Mouse (Mus musculus): Measurements from ENCODE around the gene Exoc4. TPM values are rescaled to one million over a fixed set of nuclear protein-coding genes. Genes with fewer than 3 reads are reported as not detected.

The Exoc4 gene
- polyA plus RNA-seq, 1 experiment from 2014 or later = 36.1 TPM

- no peak overlapping the region for H3K9ac ChIP-seq
- H3K27ac ChIP-seq = no peak overlapping the region
- H3K9me3 ChIP-seq = no peaks in the 10 kb centered on the region
- no peaks in the 10 kb centered on the region for H3K27me3 ChIP-seq
- no peak for ATAC-seq (ENCODE audit: insufficient number of reproducible peaks, low FRiP score, low TSS enrichment, low read depth)
- no peak overlapping the region for H3K4me2 ChIP-seq
- no peaks in the 10 kb centered on the region for H3K36me3 ChIP-seq
- no peaks in the 10 kb centered on the region for H3K4me1 ChIP-seq
- 78% methylated on average over 3 of the region's 3 CpGs for WGBS
- H3K4me3 ChIP-seq = no peak overlapping the region
Measured at GRCm38 (mm10) chr6:33859049-33859448, 610.2 kb downstream of the Exoc4 start.

DNA sequence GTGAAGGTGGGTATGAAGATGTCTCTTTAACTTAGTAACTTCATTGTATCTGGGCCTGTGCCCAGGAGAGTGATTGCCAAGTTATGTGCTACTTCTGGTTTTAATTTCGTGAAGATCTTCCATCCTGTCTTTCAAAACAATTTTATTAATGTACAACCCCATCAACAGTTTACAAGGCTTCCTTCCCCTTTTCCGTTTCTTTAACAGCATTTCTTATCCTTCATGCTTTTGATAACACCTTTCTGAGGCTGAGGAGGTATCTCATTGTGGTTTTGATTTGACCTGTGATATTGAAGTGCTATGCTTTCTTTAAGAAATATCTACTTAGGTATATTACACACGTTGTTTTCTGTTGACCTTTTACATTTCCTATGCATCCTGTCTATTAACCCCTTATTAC lies 616.9 kb downstream of the Exoc4 start:
- Histone ChIP-seq H3K27me3 (no peaks in the 10 kb centered on the region), H3K9me3 (no peaks in the 10 kb centered on the region), H3K4me1 (0 out of 2 replicates have a peak, but pooled peaks cover 4% of the 10 kb centered on the region), H3K9ac (no peak overlapping the region), H3K4me3 (no peak overlapping the region), H3K27ac (no peak overlapping the region), H3K4me2 (no peak overlapping the region), H3K36me3 (no peaks in the 10 kb centered on the region)
- WGBS = 46% methylated on average over 3 of the region's 3 CpGs
- no peak for ATAC-seq (ENCODE audit: insufficient number of reproducible peaks, low FRiP score, low TSS enrichment, low read depth)

GRCm38 (mm10) chr6:33866901-33867580 lies 618.2 kb downstream of the Exoc4 start:
- Histone ChIP-seq H3K27ac (no peak overlapping the region), H3K36me3 (no peaks in the 10 kb centered on the region), H3K4me3 (no peak overlapping the region), H3K27me3 (no peaks in the 10 kb centered on the region), H3K4me2 (no peak overlapping the region), H3K4me1 (0 out of 2 replicates have a peak, but pooled peaks cover 5% of the 10 kb centered on the region), H3K9me3 (no peaks in the 10 kb centered on the region), H3K9ac (no peak overlapping the region)
- ATAC-seq (ENCODE audit: insufficient number of reproducible peaks, low FRiP score, low TSS enrichment, low read depth) = no peak
- whole genome bisulfite sequencing = 83% methylated on average over 3 of the region's 3 CpGs

GRCm38 (mm10) chr6:33869251-33869650 lies 620.4 kb downstream of the Exoc4 start:
- no peak overlapping the region for H3K4me3 ChIP-seq
- 0 out of 2 replicates have a peak, but pooled peaks cover 5% of the 10 kb centered on the region for H3K4me1 ChIP-seq
- no peaks in the 10 kb centered on the region for H3K36me3 ChIP-seq
- H3K27me3 ChIP-seq = no peaks in the 10 kb centered on the region
- no peak overlapping the region for H3K9ac ChIP-seq
- no peak for ATAC-seq (ENCODE audit: insufficient number of reproducible peaks, low FRiP score, low TSS enrichment, low read depth)
- no peak overlapping the region for H3K27ac ChIP-seq
- H3K4me2 ChIP-seq = no peak overlapping the region
- 88% methylated on average over 3 of the region's 3 CpGs for WGBS
- H3K9me3 ChIP-seq = no peaks in the 10 kb centered on the region

DNA sequence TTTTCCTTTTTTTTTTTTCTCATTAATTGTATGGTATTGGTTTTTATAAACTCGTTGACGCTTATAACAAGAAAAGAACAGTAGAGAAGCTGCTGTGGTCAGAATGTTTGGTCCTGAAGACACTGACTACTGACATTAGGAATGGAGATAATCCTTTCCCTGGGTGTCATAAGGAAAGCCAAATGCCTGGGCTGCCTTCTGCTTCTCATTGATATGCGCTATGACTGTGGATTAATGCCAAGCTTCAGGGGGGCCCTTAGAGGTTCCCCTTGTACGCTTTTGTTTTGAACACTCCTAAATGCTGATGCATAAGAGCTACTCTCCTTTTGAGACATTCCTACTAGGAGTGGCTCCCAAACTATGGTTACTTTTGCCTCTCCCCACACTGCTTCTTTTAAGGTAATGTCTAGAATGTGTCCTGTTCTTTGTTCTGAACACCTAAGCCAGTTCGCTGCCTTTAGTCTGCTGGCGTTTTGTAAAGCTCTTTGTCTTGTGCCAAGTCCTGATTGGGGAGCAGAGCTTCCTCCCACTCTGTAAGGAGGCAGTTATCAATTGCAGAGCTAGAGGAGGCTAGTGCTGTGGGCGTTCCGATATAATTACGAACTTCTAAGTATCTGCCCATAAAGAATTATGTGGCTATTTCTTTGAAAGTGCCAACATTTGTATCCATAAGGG lies 621.7 kb downstream of the Exoc4 start:
- Histone ChIP-seq H3K4me3 (no peak overlapping the region), H3K9ac (no peak overlapping the region), H3K36me3 (no peaks in the 10 kb centered on the region), H3K4me2 (no peak overlapping the region), H3K4me1 (0 out of 2 replicates have a peak, but pooled peaks cover 5% of the 10 kb centered on the region), H3K9me3 (no peaks in the 10 kb centered on the region), H3K27me3 (no peaks in the 10 kb centered on the region), H3K27ac (no peak overlapping the region)
- WGBS = 51% methylated on average over 9 of the region's 9 CpGs
- ATAC-seq (ENCODE audit: insufficient number of reproducible peaks, low FRiP score, low TSS enrichment, low read depth) = no peak

DNA sequence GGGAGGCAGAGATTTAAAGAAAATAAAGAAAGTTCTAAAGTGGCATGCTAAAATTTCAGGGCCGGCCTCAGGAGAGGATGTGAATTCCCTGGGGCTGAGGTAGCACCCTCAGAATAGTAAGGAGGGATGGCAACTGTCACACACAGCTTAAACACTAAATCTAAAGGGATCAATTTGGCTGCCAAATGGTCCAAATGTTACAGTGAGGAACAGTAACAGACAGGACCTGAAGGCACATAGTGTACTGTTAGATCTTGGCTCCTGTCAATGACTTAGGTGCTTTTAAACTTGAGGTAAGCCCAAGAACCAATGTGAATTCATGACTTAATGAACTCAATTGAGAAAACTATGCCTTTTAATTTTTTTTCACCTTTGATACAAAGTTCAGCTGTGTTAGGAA lies 622.4 kb downstream of the Exoc4 start:
- Histone ChIP-seq H3K27me3 (no peaks in the 10 kb centered on the region), H3K9me3 (no peaks in the 10 kb centered on the region), H3K4me3 (no peak overlapping the region), H3K36me3 (no peaks in the 10 kb centered on the region), H3K27ac (no peak overlapping the region), H3K9ac (no peak overlapping the region), H3K4me2 (no peak overlapping the region), H3K4me1 (0 out of 2 replicates have a peak, but pooled peaks cover 5% of the 10 kb centered on the region)
- 61% methylated on average over 1 of the region's 1 CpGs for WGBS
- ATAC-seq (ENCODE audit: insufficient number of reproducible peaks, low FRiP score, low TSS enrichment, low read depth) = no peak

GRCm38 (mm10) chr6:33872192-33872591 lies 623.3 kb downstream of the Exoc4 start:
- ATAC-seq (ENCODE audit: insufficient number of reproducible peaks, low FRiP score, low TSS enrichment, low read depth) = no peak

DNA sequence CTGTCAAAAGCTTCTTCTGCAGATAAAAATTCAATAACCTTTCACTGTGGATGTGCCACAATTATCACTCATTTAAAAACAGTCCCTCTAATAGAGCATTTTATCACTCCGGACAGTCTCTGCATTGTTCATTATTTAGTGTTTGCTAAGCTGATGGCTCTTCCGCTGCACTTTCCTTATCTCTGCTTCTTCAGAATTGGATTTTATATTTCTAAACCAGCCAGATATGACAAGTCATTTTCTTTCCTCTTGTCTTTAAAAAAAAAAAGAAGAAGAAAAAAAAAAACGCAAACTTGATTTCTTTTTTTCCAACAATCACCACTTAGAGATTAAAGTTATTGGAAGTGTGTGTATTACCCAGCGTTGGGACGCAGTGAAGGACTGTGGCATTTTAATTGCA lies 624.1 kb downstream of the Exoc4 start:
- Histone ChIP-seq H3K9me3 (no peaks in the 10 kb centered on the region), H3K36me3 (no peaks in the 10 kb centered on the region), H3K4me1 (0 out of 2 replicates have a peak, but pooled peaks cover 5% of the 10 kb centered on the region), H3K9ac (no peak overlapping the region), H3K4me3 (no peak overlapping the region), H3K27me3 (no peaks in the 10 kb centered on the region), H3K27ac (no peak overlapping the region), H3K4me2 (no peak overlapping the region)
- 70% methylated on average over 5 of the region's 5 CpGs for WGBS
- ATAC-seq (ENCODE audit: insufficient number of reproducible peaks, low FRiP score, low TSS enrichment, low read depth) = no peak

More at GRCm38 (mm10) chr6:33872192-33872591, 623.3 kb downstream of the Exoc4 start:
- no peak overlapping the region for H3K4me3 ChIP-seq
- H3K27ac ChIP-seq = no peak overlapping the region
- 57% methylated on average over 1 of the region's 1 CpGs for WGBS
- no peak overlapping the region for H3K9ac ChIP-seq
- H3K27me3 ChIP-seq = no peaks in the 10 kb centered on the region
- no peak overlapping the region for H3K4me2 ChIP-seq
- no peaks in the 10 kb centered on the region for H3K9me3 ChIP-seq
- no peaks in the 10 kb centered on the region for H3K36me3 ChIP-seq
- H3K4me1 ChIP-seq = 0 out of 2 replicates have a peak, but pooled peaks cover 5% of the 10 kb centered on the region

- Histone ChIP-seq H3K9ac (no peak overlapping the region), H3K27me3 (no peaks in the 10 kb centered on the region), H3K9me3 (no peaks in the 10 kb centered on the region), H3K4me3 (no peak overlapping the region), H3K4me2 (no peak overlapping the region), H3K27ac (no peak overlapping the region), H3K4me1 (0 out of 2 replicates have a peak, but pooled peaks cover 5% of the 10 kb centered on the region), H3K36me3 (no peaks in the 10 kb centered on the region)
- 69% methylated on average over 8 of the region's 8 CpGs for WGBS
- ATAC-seq (ENCODE audit: insufficient number of reproducible peaks, low FRiP score, low TSS enrichment, low read depth) = no peak
Measured at GRCm38 (mm10) chr6:33874291-33875014, 625.6 kb downstream of the Exoc4 start.

DNA sequence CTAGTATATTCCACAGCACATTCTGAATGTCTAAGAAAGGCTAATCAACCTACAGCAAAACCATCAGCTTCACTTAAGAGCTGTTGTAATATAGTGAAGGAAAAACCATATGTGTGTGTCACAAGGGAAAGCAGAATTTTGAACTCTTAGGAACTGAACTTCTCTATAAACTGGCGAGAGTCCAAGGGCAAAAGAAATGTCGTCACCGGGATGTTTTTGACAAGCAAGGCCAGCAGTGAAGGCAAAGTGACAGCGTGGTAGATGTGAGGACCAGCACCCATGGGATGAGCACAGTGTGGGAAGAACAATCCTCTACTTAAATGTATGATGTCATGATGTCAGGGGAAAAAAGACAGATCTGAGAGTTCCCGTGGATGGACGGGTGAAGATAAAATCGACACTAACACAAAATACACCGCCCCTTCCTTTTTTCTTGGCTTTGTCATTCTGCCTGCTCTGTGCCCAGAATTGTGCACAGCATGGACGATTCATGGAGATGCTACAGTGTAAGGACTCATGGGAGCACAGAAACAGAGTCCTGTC lies 635.3 kb downstream of the Exoc4 start:
- no peak for ATAC-seq (ENCODE audit: insufficient number of reproducible peaks, low FRiP score, low TSS enrichment, low read depth)
- Histone ChIP-seq H3K4me2 (no peak overlapping the region), H3K4me1 (0 out of 2 replicates have a peak, but pooled peaks cover 3% of the 10 kb centered on the region), H3K4me3 (no peak overlapping the region), H3K27ac (no peak overlapping the region), H3K9ac (no peak overlapping the region), H3K36me3 (no peaks in the 10 kb centered on the region), H3K27me3 (no peaks in the 10 kb centered on the region), H3K9me3 (no peaks in the 10 kb centered on the region)
- WGBS = 77% methylated on average over 9 of the region's 9 CpGs

- H3K27ac ChIP-seq = no peak overlapping the region
- no peaks in the 10 kb centered on the region for H3K27me3 ChIP-seq
- H3K4me2 ChIP-seq = no peak overlapping the region
- no peak overlapping the region for H3K4me3 ChIP-seq
- no peak overlapping the region for H3K9ac ChIP-seq
- H3K36me3 ChIP-seq = no peaks in the 10 kb centered on the region
- H3K4me1 ChIP-seq = 0 out of 2 replicates have a peak, but pooled peaks cover 3% of the 10 kb centered on the region
- WGBS = 93% methylated on average over 2 of the region's 2 CpGs
- H3K9me3 ChIP-seq = no peaks in the 10 kb centered on the region
- ATAC-seq (ENCODE audit: insufficient number of reproducible peaks, low FRiP score, low TSS enrichment, low read depth) = no peak
Measured at GRCm38 (mm10) chr6:33886941-33887340, 638.1 kb downstream of the Exoc4 start.

Measured in limb, embryonic 15.5 days (tissue).